Mouse (Mus musculus): ENCODE measurements around the gene Zfp36. TPM values are rescaled to one million over a fixed set of nuclear protein-coding genes. Genes with fewer than 3 reads are reported as not detected.

Zfp36 gene
- polyA plus RNA-seq, 1 experiment from 2014 or later, result 13.5 TPM

GRCm38 (mm10) chr7:28367663-28368275 lies 12.3 kb downstream of the Zfp36 start:
- Histone ChIP-seq H3K4me1 (ENCODE audit: control insufficient read depth, insufficient read depth, low read length) (peaks cover 14% of the 10 kb centered on the region), H3K4me3 (ENCODE audit: low read depth, low read length) (no peak overlapping the region), H3K36me3 (ENCODE audit: control insufficient read depth, insufficient read depth, low read length) (peaks cover 77% of the 10 kb centered on the region), H3K9ac (ENCODE audit: low read depth, low read length) (no peak overlapping the region), H3K9me3 (ENCODE audit: control insufficient read depth, low read length) (no peaks in the 10 kb centered on the region), H3K27me3 (replicated peaks; ENCODE audit: control insufficient read depth, insufficient read depth, low read length) (no peaks in the 10 kb centered on the region), H3K27ac (replicated peaks; ENCODE audit: low read depth, low read length) (no peak overlapping the region), H3K4me2 (ENCODE audit: low read depth, low read length) (no peak overlapping the region)
- ATAC-seq (ENCODE audit: low read depth) (no peak), DNase-seq (ENCODE audit: low spot score) (no peak)
- 94% methylated on average over 16 of the region's 16 CpGs for WGBS

GRCm38 (mm10) chr7:28362441-28363060 lies 17.5 kb downstream of the Zfp36 start:
- H3K4me1 ChIP-seq (ENCODE audit: control insufficient read depth, insufficient read depth, low read length), result peaks cover 6% of the 10 kb centered on the region; the same call in 1 of the 2 replicates
- H3K36me3 ChIP-seq (ENCODE audit: control insufficient read depth, insufficient read depth, low read length), result peaks cover 87% of the 10 kb centered on the region
- H3K4me2 ChIP-seq (ENCODE audit: low read depth, low read length), result no peak overlapping the region
- ATAC-seq (ENCODE audit: low read depth) (no peak), DNase-seq (ENCODE audit: low spot score) (no peak)
- no peak overlapping the region for H3K9ac ChIP-seq (ENCODE audit: low read depth, low read length)
- H3K27ac ChIP-seq (replicated peaks; ENCODE audit: low read depth, low read length), result no peak overlapping the region
- no peaks in the 10 kb centered on the region for H3K9me3 ChIP-seq (ENCODE audit: control insufficient read depth, low read length)
- H3K27me3 ChIP-seq (replicated peaks; ENCODE audit: control insufficient read depth, insufficient read depth, low read length), result no peaks in the 10 kb centered on the region
- H3K4me3 ChIP-seq (ENCODE audit: low read depth, low read length), result no peak overlapping the region
- WGBS, result 89% methylated on average over 13 of the region's 16 CpGs

GRCm38 (mm10) chr7:28361647-28362341 lies 18.3 kb downstream of the Zfp36 start:
- Histone ChIP-seq H3K4me2 (ENCODE audit: low read depth, low read length) (no peak overlapping the region), H3K9me3 (ENCODE audit: control insufficient read depth, low read length) (no peaks in the 10 kb centered on the region), H3K9ac (ENCODE audit: low read depth, low read length) (no peak overlapping the region), H3K4me1 (ENCODE audit: control insufficient read depth, insufficient read depth, low read length) (peaks cover 12% of the 10 kb centered on the region; the same call in 1 of the 2 replicates), H3K36me3 (ENCODE audit: control insufficient read depth, insufficient read depth, low read length) (peaks cover 80% of the 10 kb centered on the region), H3K27me3 (replicated peaks; ENCODE audit: control insufficient read depth, insufficient read depth, low read length) (no peaks in the 10 kb centered on the region), H3K27ac (replicated peaks; ENCODE audit: low read depth, low read length) (no peak overlapping the region), H3K4me3 (ENCODE audit: low read depth, low read length) (no peak overlapping the region)
- DNase-seq (ENCODE audit: low spot score) (no peak), ATAC-seq (ENCODE audit: low read depth) (no peak)
- WGBS, result 97% methylated on average over 17 of the region's 20 CpGs

GRCm38 (mm10) chr7:28360291-28360690 lies 19.8 kb downstream of the Zfp36 start:
- Histone ChIP-seq H3K27me3 (replicated peaks; ENCODE audit: control insufficient read depth, insufficient read depth, low read length) (no peaks in the 10 kb centered on the region), H3K9me3 (ENCODE audit: control insufficient read depth, low read length) (no peaks in the 10 kb centered on the region), H3K4me2 (ENCODE audit: low read depth, low read length) (no peak overlapping the region), H3K9ac (ENCODE audit: low read depth, low read length) (no peak overlapping the region), H3K36me3 (ENCODE audit: control insufficient read depth, insufficient read depth, low read length) (peaks cover 73% of the 10 kb centered on the region), H3K4me1 (ENCODE audit: control insufficient read depth, insufficient read depth, low read length) (peaks cover 14% of the 10 kb centered on the region; the same call in 1 of the 2 replicates), H3K4me3 (ENCODE audit: low read depth, low read length) (no peak overlapping the region), H3K27ac (replicated peaks; ENCODE audit: low read depth, low read length) (no peak overlapping the region)
- DNase-seq (ENCODE audit: low spot score) (no peak), ATAC-seq (ENCODE audit: low read depth) (no peak)
- 98% methylated on average over 6 of the region's 6 CpGs for WGBS

GRCm38 (mm10) chr7:28359854-28360253 lies 20.2 kb downstream of the Zfp36 start:
- DNase-seq (ENCODE audit: low spot score) (no peak), ATAC-seq (ENCODE audit: low read depth) (no peak)
- Histone ChIP-seq H3K4me1 (ENCODE audit: control insufficient read depth, insufficient read depth, low read length) (peaks cover 14% of the 10 kb centered on the region; the same call in 1 of the 2 replicates), H3K36me3 (ENCODE audit: control insufficient read depth, insufficient read depth, low read length) (peaks cover 72% of the 10 kb centered on the region), H3K27ac (replicated peaks; ENCODE audit: low read depth, low read length) (no peak overlapping the region), H3K9ac (ENCODE audit: low read depth, low read length) (no peak overlapping the region), H3K4me2 (ENCODE audit: low read depth, low read length) (no peak overlapping the region), H3K4me3 (ENCODE audit: low read depth, low read length) (no peak overlapping the region), H3K9me3 (ENCODE audit: control insufficient read depth, low read length) (no peaks in the 10 kb centered on the region), H3K27me3 (replicated peaks; ENCODE audit: control insufficient read depth, insufficient read depth, low read length) (no peaks in the 10 kb centered on the region)
- WGBS, result 92% methylated on average over 10 of the region's 10 CpGs

GRCm38 (mm10) chr7:28358431-28358830 lies 21.6 kb downstream of the Zfp36 start:
- 50% methylated on average over 7 of the region's 7 CpGs for WGBS
- ATAC-seq (ENCODE audit: low read depth), result 0 out of 2 replicates have a peak, but pooled peaks have one; percentile 5

GRCm38 (mm10) chr7:28357984-28358383 lies 22.1 kb downstream of the Zfp36 start:
- H3K36me3 ChIP-seq (ENCODE audit: control insufficient read depth, insufficient read depth, low read length), result peaks cover 72% of the 10 kb centered on the region
- peaks cover 14% of the 10 kb centered on the region; the same call in 1 of the 2 replicates for H3K4me1 ChIP-seq (ENCODE audit: control insufficient read depth, insufficient read depth, low read length)
- no peak overlapping the region for H3K4me2 ChIP-seq (ENCODE audit: low read depth, low read length)
- no peak overlapping the region for H3K9ac ChIP-seq (ENCODE audit: low read depth, low read length)
- peak; percentile 54 for DNase-seq (ENCODE audit: low spot score)
- WGBS, result 3% methylated on average over 5 of the region's 5 CpGs
- no peak overlapping the region for H3K4me3 ChIP-seq (ENCODE audit: low read depth, low read length)
- H3K27ac ChIP-seq (replicated peaks; ENCODE audit: low read depth, low read length), result peak overlapping the region; percentile 74
- ATAC-seq (ENCODE audit: low read depth), result peak; percentile 26; the same call in 1 of the 2 replicates
- H3K27me3 ChIP-seq (replicated peaks; ENCODE audit: control insufficient read depth, insufficient read depth, low read length), result no peaks in the 10 kb centered on the region
- H3K9me3 ChIP-seq (ENCODE audit: control insufficient read depth, low read length), result no peaks in the 10 kb centered on the region

More at GRCm38 (mm10) chr7:28358431-28358830, 21.6 kb downstream of the Zfp36 start:
- no peaks in the 10 kb centered on the region for H3K9me3 ChIP-seq (ENCODE audit: control insufficient read depth, low read length)
- peaks cover 72% of the 10 kb centered on the region for H3K36me3 ChIP-seq (ENCODE audit: control insufficient read depth, insufficient read depth, low read length)
- H3K27me3 ChIP-seq (replicated peaks; ENCODE audit: control insufficient read depth, insufficient read depth, low read length), result no peaks in the 10 kb centered on the region
- no peak for DNase-seq (ENCODE audit: low spot score)
- H3K9ac ChIP-seq (ENCODE audit: low read depth, low read length), result no peak overlapping the region
- H3K4me2 ChIP-seq (ENCODE audit: low read depth, low read length), result no peak overlapping the region
- H3K4me3 ChIP-seq (ENCODE audit: low read depth, low read length), result no peak overlapping the region
- peaks cover 14% of the 10 kb centered on the region; the same call in 1 of the 2 replicates for H3K4me1 ChIP-seq (ENCODE audit: control insufficient read depth, insufficient read depth, low read length)
- peak overlapping the region; percentile 74 for H3K27ac ChIP-seq (replicated peaks; ENCODE audit: low read depth, low read length)

GRCm38 (mm10) chr7:28356981-28357380 lies 23.1 kb downstream of the Zfp36 start:
- Histone ChIP-seq H3K27me3 (replicated peaks; ENCODE audit: control insufficient read depth, insufficient read depth, low read length) (no peaks in the 10 kb centered on the region), H3K4me2 (ENCODE audit: low read depth, low read length) (no peak overlapping the region), H3K4me3 (ENCODE audit: low read depth, low read length) (no peak overlapping the region), H3K27ac (replicated peaks; ENCODE audit: low read depth, low read length) (peak overlapping the region; percentile 74), H3K4me1 (ENCODE audit: control insufficient read depth, insufficient read depth, low read length) (peaks cover 15% of the 10 kb centered on the region; the same call in 1 of the 2 replicates), H3K36me3 (ENCODE audit: control insufficient read depth, insufficient read depth, low read length) (peaks cover 72% of the 10 kb centered on the region), H3K9me3 (ENCODE audit: control insufficient read depth, low read length) (no peaks in the 10 kb centered on the region), H3K9ac (ENCODE audit: low read depth, low read length) (0 out of 2 replicates have a peak overlapping the region, but pooled peaks have one; percentile 20)
- WGBS, result 5% methylated on average over 3 of the region's 5 CpGs
- DNase-seq (ENCODE audit: low spot score) (peak; percentile 72), ATAC-seq (ENCODE audit: low read depth) (peak; percentile 42)

Measured in embryonic facial prominence, embryonic 14.5 days (tissue).